Mouse (Mus musculus) C2C12 (cell line): ENCODE results near the gene Zic5.

Source experiments
- CTCF ChIP-seq: IDR thresholded peaks from one replicate; pipeline ENCODE4 v1.5.1; 2011; ENCODE audit not compliant: control insufficient read depth, insufficient read depth, insufficient read length
- MAX ChIP-seq: IDR thresholded peaks from one replicate; pipeline ENCODE4 v1.6.1; 2011; ENCODE audit warnings: mild to moderate bottlenecking, control low read depth
- MYOD1 ChIP-seq: IDR thresholded peaks from one replicate; pipeline ENCODE4 v1.6.1; 2011; ENCODE audit warnings: low read depth; ENCODE audit not compliant: control insufficient read depth, insufficient read length
- MYOG ChIP-seq: IDR thresholded peaks from one replicate; pipeline ENCODE4 v1.6.1; 2011; ENCODE audit not compliant: control insufficient read depth, insufficient read length; ENCODE audit errors: extremely low read depth
- USF1 ChIP-seq: IDR thresholded peaks from one replicate; pipeline ENCODE4 v1.6.1; 2011; ENCODE audit warnings: low read depth, mild to moderate bottlenecking, control low read depth, moderate library complexity

- TF ChIP-seq CTCF (no peak), MYOG (no peak), MAX (no peak), MYOD1 (no peak), USF1 (no peak)
Measured at GRCm38 (mm10) chr14:122460226-122460625, 5.3 kb downstream of the Zic5 start.
